Mouse (Mus musculus): Measurements from ENCODE around the gene Ndufa4l2. TPM values are rescaled to one million over a fixed set of nuclear protein-coding genes. Genes with fewer than 3 reads are reported as not detected.

Gene Ndufa4l2
- total and polyA plus RNA-seq, 3 experiments: 21.8 to 26.6 TPM; not detected in 1

- Histone ChIP-seq H3K9ac (ENCODE audit: control insufficient read depth, low read depth, low read length, poor library complexity, severe bottlenecking) (no peak overlapping the region), H3K27ac (ENCODE audit: control insufficient read depth, low read depth, low read length) (no peak overlapping the region), H3K4me1 (ENCODE audit: control insufficient read depth in 1 of 2, insufficient read depth in 2 of 2, low read length in 2 of 2) (peaks cover 0 to 40% of the 10 kb centered on the region in 2 experiments; a peak in 3 of 4 replicates), H3K4me3 (ENCODE audit: control insufficient read depth in 1 of 2, insufficient read depth in 1 of 2, low read depth in 2 of 2, low read length in 2 of 2) (no peak overlapping the region), H3K27me3 (ENCODE audit: control insufficient read depth in 1 of 2, insufficient read depth in 2 of 2, low read length in 2 of 2) (no peaks in the 10 kb centered on the region), H3K36me3 (ENCODE audit: control insufficient read depth in 1 of 2, insufficient read depth in 2 of 2, low read length in 2 of 2) (peaks cover 0 to 23% of the 10 kb centered on the region in 2 experiments; a peak in 3 of 4 replicates), H3K9me3 (replicated peaks; ENCODE audit: insufficient read depth, low read length) (no peaks in the 10 kb centered on the region), H3K79me2 (ENCODE audit: control insufficient read depth, insufficient read depth, low read length, poor library complexity) (peaks cover 29% of the 10 kb centered on the region)
- TF ChIP-seq GABPA (IDR thresholded peaks at IDR 0.05; ENCODE audit: low read depth, low read length) (no peak), POLR2AphosphoS2 (IDR thresholded peaks at IDR 0.05; ENCODE audit: low read length) (peak; percentile 13; the same call in 1 of the 2 replicates), ZMIZ1 (IDR thresholded peaks at IDR 0.05; ENCODE audit: low read depth, low read length) (0 out of 2 replicates have a peak, but pooled peaks have one; percentile 26)
- no peak for DNase-seq (ENCODE audit: low read depth, low spot score)
These were observed 3.2 kb downstream of the Ndufa4l2 start for GRCm38 (mm10) chr10:127517941-127518340.

DNA sequence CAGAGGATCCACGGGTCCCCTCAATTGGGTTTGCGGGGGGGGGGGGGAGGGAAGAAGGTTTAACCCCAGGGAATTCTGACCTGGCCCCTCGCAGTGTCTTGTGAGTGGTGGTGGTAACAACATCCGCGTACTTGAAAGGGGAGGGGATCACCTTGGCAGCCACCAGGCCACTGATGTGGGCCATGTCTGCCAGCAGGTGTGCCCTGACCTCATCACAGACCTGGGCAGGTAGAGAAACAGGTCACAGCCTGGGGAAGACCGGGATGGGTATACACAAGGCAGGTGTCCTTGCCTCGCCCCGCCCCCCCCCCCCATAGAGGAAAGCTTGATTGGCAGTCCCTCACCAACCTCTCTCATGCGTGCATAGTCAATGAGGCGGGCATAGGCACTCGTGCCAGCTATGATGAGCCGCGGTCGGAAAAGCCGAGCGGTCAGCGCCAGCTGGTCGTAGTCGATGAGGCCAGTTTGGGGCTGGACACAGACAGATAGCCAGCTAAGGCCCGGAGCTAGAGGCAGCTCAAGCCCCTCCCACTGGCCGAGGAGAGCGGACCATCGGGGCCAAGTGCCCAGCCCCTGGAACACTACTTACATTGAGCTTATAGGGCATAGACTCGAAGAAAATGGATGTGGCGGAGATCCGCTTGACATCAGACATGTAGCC, 4.4 kb downstream of the Ndufa4l2 start:
- Histone ChIP-seq H3K36me3 (ENCODE audit: control insufficient read depth in 1 of 2, insufficient read depth in 2 of 2, low read length in 2 of 2) (peaks cover 0 to 26% of the 10 kb centered on the region in 2 experiments; a peak in 3 of 4 replicates), H3K9me3 (replicated peaks; ENCODE audit: insufficient read depth, low read length) (no peaks in the 10 kb centered on the region), H3K9ac (ENCODE audit: control insufficient read depth, low read depth, low read length, poor library complexity, severe bottlenecking) (no peak overlapping the region), H3K27ac (ENCODE audit: control insufficient read depth, low read depth, low read length) (no peak overlapping the region), H3K79me2 (ENCODE audit: control insufficient read depth, insufficient read depth, low read length, poor library complexity) (peaks cover 29% of the 10 kb centered on the region), H3K4me3 (ENCODE audit: control insufficient read depth in 1 of 2, insufficient read depth in 1 of 2, low read depth in 2 of 2, low read length in 2 of 2) (no peak overlapping the region), H3K4me1 (ENCODE audit: control insufficient read depth in 1 of 2, insufficient read depth in 2 of 2, low read length in 2 of 2) (peaks cover 2 to 40% of the 10 kb centered on the region in 2 experiments; a peak in 3 of 4 replicates), H3K27me3 (ENCODE audit: control insufficient read depth in 1 of 2, insufficient read depth in 2 of 2, low read length in 2 of 2) (no peaks in the 10 kb centered on the region)
- no peak for TF ChIP-seq SMC3 (IDR thresholded peaks at IDR 0.05; ENCODE audit: low read depth, low read length)
- TF ChIP-seq MXI1 (IDR thresholded peaks at IDR 0.05; ENCODE audit: low read depth, low read length): no peak
- TF ChIP-seq ZKSCAN1 (IDR thresholded peaks at IDR 0.05; ENCODE audit: low read depth, low read length): no peak
- no peak for TF ChIP-seq E2F4 (IDR thresholded peaks at IDR 0.05; ENCODE audit: borderline replicate concordance, low read depth, low read length)
- no peak for TF ChIP-seq TBP (IDR thresholded peaks at IDR 0.05; ENCODE audit: low read depth, low read length)
- TF ChIP-seq USF2 (IDR thresholded peaks at IDR 0.05; ENCODE audit: borderline replicate concordance in 1 of 2, insufficient read depth in 1 of 2, low read depth in 1 of 2, low read length in 2 of 2): no peak
- no peak for TF ChIP-seq ZC3H11A (IDR thresholded peaks at IDR 0.05; ENCODE audit: low read depth, low read length)
- no peak for TF ChIP-seq RAD21 (IDR thresholded peaks at IDR 0.05; ENCODE audit: low read depth, low read length)
- TF ChIP-seq BHLHE40 (IDR thresholded peaks at IDR 0.05; ENCODE audit: borderline replicate concordance, low read depth, low read length): no peak
- no peak for TF ChIP-seq SIN3A (IDR thresholded peaks at IDR 0.05; ENCODE audit: low read length)
- TF ChIP-seq POLR2AphosphoS2 (IDR thresholded peaks at IDR 0.05; ENCODE audit: low read length): no peak
- TF ChIP-seq POLR2A (IDR thresholded peaks at IDR 0.05; ENCODE audit: control insufficient read depth in 1 of 2, insufficient read depth in 1 of 2, low read depth in 1 of 2, low read length in 2 of 2, poor library complexity in 1 of 2): no peak; a peak in 1 of 4 replicates
- TF ChIP-seq MAFK (IDR thresholded peaks at IDR 0.05; ENCODE audit: borderline replicate concordance, low read depth, low read length): no peak
- TF ChIP-seq MYB (IDR thresholded peaks at IDR 0.05; ENCODE audit: low read depth, low read length): no peak
- TF ChIP-seq RCOR1 (IDR thresholded peaks at IDR 0.05; ENCODE audit: low read depth, low read length): no peak
- TF ChIP-seq JUND (IDR thresholded peaks at IDR 0.05; ENCODE audit: low read depth, low read length): no peak
- TF ChIP-seq ELF1 (IDR thresholded peaks at IDR 0.05; ENCODE audit: low read depth, low read length): no peak
- TF ChIP-seq HCFC1 (IDR thresholded peaks at IDR 0.05; ENCODE audit: low read depth, low read length): no peak
- TF ChIP-seq POLR2AphosphoS5 (IDR thresholded peaks at IDR 0.05; ENCODE audit: borderline replicate concordance, low read depth, low read length): no peak
- TF ChIP-seq NELFE (IDR thresholded peaks at IDR 0.05; ENCODE audit: low read depth, low read length): no peak
- no peak for DNase-seq (ENCODE audit: low read depth, low spot score)
